Mouse (Mus musculus): ENCODE data around the gene Ubxn2a.

- no peak for TF ChIP-seq CTCF (IDR thresholded peaks at IDR 0.05; ENCODE audit: extremely low read depth, insufficient read depth, insufficient read length, insufficient replicate concordance)
- no peak for TF ChIP-seq POLR2A (IDR thresholded peaks at IDR 0.05; ENCODE audit: low read depth, low read length)
Observed at GRCm38 (mm10) chr12:4885062-4885461, 22.4 kb downstream of the Ubxn2a start.
